Mouse (Mus musculus): ENCODE data around the gene Lrrc18. TPM values are rescaled to one million over a fixed set of nuclear protein-coding genes. Genes with fewer than 3 reads are reported as not detected.

The Lrrc18 gene
- polyA plus RNA-seq (2015; fragmentation: Illumina TruSeq; extraction: RNeasy Lipid Tissue Mini Kit (QIAGEN cat#74804); ENCODE audit: low read depth, low replicate concordance): 1.5 TPM

DNA sequence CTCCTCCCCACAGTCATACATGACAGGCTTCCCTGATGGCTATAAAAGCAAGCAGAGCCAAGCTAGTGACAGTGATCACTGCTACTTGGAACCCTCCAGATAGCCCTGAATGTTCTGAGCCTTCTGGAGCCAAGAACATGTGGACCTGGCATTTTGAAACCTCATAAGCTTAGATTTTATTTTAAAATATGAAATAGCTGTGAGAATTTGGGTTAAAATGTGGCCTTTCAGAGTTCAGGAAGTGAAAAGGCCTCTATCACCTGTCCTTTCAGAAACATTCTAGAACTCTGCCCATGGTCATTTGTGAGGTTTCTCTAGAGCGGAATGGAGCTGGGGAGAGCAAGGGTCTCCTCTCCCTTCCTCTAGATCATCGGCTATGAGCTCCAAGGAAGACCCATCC is at the start of gene Lrrc18:
Lrrc18 (plus strand) TSS at position 301 of the 400 bp plus-strand sequence.

Other genes with a start within 250 kb of the Lrrc18 start
- 1.7 TPM for gene Tmem273, start 205.4 kb upstream of the Lrrc18 start, polyA plus RNA-seq (2015; fragmentation: Illumina TruSeq; extraction: RNeasy Lipid Tissue Mini Kit (QIAGEN cat#74804); ENCODE audit: low read depth, low replicate concordance)
- gene Fam170b, start 157.4 kb upstream of the Lrrc18 start, polyA plus RNA-seq (2015; fragmentation: Illumina TruSeq; extraction: RNeasy Lipid Tissue Mini Kit (QIAGEN cat#74804); ENCODE audit: low read depth, low replicate concordance): not detected
- 4.8 TPM for gene Vstm4, start 134.6 kb upstream of the Lrrc18 start, polyA plus RNA-seq (2015; fragmentation: Illumina TruSeq; extraction: RNeasy Lipid Tissue Mini Kit (QIAGEN cat#74804); ENCODE audit: low read depth, low replicate concordance)
- 0.67 TPM for gene Wdfy4, start 194.1 kb downstream of the Lrrc18 start, polyA plus RNA-seq (2015; fragmentation: Illumina TruSeq; extraction: RNeasy Lipid Tissue Mini Kit (QIAGEN cat#74804); ENCODE audit: low read depth, low replicate concordance)
- gene Arhgap22, start 222.6 kb downstream of the Lrrc18 start, polyA plus RNA-seq (2015; fragmentation: Illumina TruSeq; extraction: RNeasy Lipid Tissue Mini Kit (QIAGEN cat#74804); ENCODE audit: low read depth, low replicate concordance): 7.5 TPM